Mouse (Mus musculus): ENCODE measurements around the gene Pcif1.
A peak's percentile ranks its signal among the peaks of the same experiment; 100 is the strongest.

Gene Pcif1

DNA sequence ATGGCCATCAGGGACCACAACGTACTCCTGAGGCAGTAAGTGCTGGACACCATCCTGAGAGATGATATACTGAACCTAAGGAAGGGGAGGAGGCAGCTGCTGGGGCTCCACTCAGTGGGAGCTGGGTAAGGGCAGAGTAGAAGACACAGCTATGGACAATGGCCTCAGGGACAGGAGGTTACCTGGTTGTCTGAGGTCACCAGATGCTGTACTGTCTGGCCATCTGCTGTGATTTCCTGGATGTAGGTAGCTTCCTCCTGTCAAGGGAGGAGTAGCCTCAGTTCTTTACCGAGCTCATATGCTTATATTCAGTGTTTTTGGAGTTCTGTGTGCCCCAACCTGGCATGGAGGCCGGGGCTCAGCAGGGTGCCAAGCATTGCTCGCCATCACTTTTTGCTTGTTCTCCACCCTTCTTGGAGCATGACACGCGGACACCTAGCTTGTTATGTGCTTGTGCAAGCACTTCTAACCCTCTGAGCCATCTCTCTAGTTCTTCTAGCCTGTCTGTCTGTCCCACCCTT is 13.7 kb downstream of the Pcif1 start:
- no peak for DNase-seq (ENCODE audit: low spot score in 2 of 2)

DNA sequence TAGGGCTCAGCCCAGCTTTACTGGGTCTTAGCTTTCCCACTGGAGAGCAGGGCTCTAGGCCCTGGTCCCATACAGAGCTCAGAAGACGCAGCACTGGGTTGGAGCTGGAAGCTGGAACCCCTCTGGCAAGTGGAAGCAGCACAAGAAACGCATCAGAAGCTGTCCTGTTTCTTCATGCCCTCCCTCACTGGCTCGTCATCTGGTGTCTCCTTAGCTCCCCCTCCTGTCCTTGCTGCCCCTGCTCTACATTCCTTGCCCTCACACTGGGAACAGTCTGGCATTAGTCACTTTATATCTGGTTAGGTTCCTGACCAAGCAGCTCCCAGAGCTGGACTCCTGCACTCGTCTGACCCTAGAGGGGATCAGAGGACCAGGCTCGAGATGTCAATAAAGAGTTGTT is 14.9 kb downstream of the Pcif1 start:
- no peak for DNase-seq (ENCODE audit: low spot score in 2 of 2)

DNA sequence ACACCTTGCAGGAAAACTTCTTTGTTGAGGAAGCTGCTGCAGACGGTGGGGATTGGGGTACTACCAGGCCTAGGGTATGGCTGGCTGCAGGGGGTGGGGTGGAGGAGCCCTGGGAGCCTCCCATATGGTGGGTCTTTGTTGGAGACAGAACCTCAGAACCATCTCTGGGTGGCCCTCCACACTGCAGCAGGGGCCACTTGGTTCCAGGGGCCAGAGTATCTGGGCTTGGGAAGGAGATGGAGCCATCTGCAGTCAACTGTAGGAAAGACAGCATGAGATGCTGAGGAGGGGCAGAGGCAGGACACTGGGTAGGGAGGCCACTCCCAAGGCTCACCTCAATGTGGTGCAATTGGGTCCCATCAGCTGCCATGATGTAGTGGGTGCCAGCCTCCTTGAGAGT is 15.5 kb downstream of the Pcif1 start:
- no peak for DNase-seq (ENCODE audit: low spot score in 2 of 2)

DNA sequence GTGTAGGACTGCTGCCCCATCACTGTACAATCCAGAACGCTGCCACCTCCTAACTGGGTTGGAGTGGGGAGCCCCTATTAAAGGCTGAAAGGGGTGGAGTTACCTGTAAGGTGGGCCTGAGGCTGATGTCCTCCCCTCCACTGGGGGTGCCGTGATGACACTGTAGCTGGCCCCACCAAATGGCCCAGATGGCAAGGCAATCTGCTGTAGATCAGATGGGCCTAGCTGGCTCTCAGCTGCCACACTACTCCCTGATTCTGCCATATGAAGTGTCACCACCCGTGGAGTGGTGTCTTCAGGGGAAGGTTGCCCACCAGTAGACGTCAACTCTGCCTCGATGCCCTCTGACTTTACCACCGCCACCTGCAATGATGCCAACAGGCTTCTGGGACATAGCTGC is 16.8 kb downstream of the Pcif1 start:
- DNase-seq (ENCODE audit: low spot score in 2 of 2): no peak

DNA sequence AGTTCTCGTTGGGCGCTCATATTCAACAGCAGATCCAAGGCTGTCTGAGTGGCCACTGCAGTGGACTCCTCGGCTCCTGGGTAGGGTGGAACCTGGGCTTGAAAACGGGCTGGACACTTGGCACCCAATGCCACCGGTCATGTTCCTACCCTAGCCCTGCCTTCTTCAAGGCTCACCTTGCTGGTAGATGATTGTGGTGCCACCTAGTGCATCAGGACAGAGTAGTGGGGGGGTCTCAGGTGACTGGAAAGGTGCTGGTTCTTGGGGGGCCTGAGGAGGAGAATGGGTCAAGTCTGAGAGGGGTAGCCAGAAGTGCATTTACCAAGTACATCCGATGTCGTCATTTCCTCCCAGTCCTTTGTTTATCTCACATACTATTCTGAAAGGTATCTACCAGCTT is 18.9 kb downstream of the Pcif1 start:
- no peak for DNase-seq (ENCODE audit: low spot score in 2 of 2)

DNA sequence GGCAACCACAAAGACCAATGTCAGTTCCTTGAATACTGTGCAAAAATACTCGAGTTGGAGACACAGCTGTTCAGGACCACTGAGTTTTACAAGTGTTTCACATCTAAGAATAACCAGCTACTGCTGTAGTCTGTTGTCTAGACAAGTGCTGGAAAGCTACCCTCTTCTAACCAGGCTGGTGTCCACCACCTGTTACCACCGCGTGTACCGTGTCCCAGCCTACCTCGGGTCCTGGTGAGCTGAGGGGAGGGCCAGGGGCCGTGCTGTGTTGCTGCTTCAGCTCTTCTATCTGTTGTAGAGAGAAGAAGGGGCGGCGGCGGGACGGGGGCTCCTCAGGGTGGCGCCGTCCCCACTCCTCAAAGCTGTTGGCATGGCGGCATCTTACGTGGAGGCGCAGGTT is 19.9 kb downstream of the Pcif1 start:
- no peak for DNase-seq (ENCODE audit: low spot score in 2 of 2)

DNA sequence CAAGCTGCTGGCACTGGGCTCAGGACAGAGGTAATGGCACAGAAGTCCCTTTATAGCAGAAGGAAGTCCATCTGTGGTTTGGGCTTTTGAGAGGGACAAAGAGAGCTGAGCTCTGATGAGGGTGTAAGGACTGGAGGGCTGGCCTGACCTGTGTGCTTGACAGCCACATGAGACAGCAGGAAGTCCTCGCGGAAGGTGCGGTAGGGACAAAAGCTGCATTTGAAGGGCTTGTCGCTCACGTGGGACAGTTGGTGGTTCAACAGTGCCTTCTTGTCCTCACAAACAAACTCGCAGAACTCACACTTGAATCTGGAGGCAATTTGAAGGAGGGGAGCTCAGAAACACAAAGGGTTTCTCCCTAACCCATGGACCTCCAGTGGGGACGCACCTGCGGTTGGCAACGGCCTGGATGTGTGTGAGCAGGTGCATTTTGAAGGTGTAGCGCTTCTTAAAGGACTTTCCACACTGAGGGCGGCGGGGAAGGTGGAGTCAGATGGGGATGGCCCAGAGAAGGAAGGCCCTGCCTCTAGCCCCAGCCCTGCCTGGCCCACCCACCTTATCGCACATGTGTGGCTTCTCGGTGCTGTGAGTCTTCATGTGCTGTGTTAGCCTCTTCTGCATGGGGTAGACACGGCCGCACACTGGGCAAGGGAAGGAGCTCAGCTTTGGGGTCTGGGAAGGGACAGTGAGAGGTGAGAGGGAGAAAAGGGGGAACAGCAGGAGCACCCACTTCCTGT is 20.8 kb downstream of the Pcif1 start:
- DNase-seq (ENCODE audit: low spot score in 2 of 2): no peak

DNA sequence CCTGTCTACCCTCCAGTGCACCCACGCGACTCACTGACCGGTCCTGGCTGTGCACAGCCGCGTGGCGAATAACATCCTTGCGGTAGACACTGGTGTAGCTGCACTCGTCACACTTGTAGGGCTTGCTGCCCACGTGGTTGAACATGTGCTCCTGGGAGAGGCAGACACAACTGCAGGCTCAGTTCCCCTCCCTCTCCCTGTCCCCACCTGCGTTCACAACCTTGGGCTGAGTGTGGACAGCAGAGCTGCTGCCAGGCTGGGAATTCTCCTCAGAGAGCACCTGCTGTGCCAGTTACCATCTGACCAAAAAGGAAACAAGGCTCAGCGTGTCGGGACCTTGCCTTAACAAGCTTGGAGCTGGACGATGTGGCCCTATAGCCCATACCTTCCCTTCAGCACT is 22.3 kb downstream of the Pcif1 start:
- no peak for DNase-seq (ENCODE audit: low spot score in 2 of 2)

DNA sequence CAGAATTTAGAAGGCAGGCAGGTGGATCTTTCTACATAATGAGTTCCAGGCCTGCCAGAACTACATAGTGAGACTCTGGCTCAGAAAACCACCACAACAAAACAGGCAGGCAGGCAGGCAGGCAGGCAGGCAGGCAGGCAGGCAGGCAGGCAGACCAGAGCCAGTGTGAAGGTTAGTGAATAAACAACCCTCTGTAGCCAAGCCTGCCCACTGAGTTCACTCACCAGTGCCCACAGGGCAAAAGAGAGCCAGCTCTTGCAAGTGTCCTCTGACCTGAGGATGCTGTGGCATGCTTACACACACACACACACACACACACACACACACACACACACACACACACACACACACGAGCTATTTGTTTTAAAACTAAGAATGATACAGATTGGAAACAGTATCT is 24.4 kb downstream of the Pcif1 start:
- no peak for DNase-seq (ENCODE audit: low spot score in 2 of 2)

DNA sequence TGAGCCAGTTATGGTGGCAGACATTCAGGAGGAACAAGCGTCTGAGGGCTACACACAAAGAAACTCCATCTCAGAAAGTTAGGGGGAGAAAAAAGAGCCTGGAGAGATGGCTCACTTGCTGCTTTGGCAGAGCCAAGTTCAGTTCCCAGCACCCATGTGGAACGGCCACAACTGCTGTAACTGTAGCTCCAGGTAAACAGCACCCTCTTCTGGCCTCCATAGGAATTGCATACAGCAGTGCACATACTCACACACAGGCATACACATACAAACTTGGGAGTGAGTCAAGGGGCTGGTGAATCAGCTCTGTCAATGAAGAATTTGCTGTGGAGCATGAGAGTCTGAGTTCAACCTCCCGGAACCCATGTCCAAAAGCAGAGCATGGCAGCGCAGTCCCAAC is 27.0 kb downstream of the Pcif1 start:
- DNase-seq (ENCODE audit: low spot score in 2 of 2): no peak

DNA sequence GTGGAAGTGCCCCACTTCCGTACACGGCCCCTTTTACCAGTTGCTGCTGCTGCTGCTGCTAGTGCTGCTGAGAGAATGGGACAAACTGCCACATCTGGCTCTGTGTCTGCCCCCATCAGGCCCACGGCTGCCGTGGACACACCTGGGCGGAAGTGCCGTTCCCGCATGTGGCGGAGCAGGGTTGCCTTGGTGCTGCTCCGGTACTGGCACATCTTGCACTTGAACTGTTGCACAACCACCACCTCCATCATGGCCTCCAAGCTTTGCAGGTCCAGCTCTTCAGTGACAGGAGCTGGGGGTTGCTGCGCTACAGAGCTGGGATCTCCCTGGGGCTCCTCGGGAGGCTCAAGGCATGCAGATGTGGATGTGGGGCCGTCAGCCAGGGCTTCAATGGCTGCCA is 28.4 kb downstream of the Pcif1 start:
- no peak for DNase-seq (ENCODE audit: low spot score in 2 of 2)

DNA sequence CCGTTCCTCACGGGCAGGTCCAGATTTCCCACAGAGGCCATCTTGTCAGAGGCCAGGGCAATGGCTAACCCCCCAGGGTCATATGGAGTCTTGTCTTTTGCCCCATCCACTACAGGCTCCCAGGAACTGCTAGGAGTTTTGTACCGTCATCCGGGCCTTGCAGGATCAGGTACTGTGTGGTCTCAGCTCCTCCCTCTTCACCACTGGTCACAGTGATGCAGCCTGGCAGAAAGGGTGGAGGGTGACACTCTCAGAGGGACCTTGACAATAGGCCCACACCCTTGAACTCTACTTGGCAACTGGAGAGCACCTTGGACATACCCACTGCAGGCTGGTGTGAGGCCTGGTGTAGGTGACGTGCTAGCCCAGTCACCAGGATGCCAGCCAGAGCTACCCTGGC is 28.9 kb downstream of the Pcif1 start:
- DNase-seq (ENCODE audit: low spot score in 2 of 2): no peak

DNA sequence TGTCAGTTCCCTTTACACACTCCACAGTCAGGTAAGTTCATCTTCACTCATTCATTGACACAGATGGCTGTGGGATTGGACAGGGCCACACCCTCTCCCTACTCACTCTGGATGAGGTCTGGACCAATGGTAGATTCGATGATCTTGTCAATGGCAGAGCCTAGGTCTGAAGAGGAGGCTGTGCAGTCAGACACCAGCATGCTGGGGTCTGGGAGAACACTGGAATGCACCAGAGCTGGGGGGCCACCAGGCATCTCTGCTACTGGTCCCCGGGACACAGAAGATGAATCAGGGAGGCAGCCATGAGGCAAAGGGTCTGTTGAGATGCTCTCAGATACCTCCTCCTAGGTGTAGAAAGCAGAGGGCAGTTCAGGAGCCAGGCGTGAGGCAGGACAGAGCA is 30.0 kb downstream of the Pcif1 start:
- no peak for DNase-seq (ENCODE audit: low spot score in 2 of 2)

DNA sequence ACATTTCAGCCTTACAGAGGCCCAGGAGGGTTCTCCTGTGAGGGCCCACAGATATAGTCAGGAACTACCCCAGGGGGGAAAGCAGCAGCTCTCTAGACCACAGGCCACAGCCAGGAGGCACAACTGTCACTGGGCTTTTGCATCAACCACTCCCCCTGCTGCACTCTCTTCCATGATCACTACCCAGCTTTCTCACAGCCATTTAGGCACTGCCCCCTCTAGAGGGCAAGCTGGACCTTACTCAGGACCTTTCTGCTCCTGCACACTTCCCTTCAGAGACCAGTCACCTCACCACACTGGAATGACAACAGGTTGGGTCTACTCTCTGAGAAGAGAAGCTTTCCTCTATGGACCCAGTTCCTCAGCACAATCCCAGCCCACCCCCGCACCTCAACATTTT is 30.4 kb downstream of the Pcif1 start:
- DNase-seq (ENCODE audit: low spot score in 2 of 2): peak; percentile 55 to 62

DNA sequence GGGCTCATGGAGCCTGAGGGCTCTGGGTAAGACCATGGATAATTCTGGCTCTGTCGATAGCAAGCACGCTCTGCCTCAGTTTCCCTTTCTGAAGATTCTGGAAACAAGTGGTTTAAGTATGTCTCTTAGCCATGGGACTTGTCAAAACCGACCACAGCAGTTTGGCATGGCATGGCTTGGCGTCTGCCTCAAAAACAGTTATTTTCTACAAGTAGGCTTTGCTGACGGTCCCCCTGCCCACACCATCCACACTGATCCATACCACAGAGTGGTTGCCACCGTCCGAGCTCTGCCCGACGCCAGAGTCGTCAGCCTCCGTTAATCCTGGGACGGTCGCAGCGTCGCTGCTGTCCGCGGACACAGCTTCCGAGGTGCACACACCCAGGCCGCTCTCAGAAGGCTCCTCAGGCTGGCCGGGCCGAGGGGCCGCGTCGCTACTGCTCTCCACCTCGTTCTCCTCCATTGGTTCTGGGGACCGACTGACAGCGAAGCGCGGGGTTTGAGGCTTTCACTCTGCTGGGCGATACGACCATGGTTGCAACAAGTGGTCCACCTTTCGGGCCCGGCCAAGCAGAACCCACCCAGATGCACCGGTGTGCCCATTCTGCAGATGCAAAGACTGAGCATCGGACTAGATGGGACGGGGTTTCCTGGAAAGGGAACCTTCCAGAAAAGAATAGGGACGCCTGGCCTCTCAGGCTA is 31.4 kb downstream of the Pcif1 start:
- no peak for DNase-seq (ENCODE audit: low spot score in 2 of 2)

DNA sequence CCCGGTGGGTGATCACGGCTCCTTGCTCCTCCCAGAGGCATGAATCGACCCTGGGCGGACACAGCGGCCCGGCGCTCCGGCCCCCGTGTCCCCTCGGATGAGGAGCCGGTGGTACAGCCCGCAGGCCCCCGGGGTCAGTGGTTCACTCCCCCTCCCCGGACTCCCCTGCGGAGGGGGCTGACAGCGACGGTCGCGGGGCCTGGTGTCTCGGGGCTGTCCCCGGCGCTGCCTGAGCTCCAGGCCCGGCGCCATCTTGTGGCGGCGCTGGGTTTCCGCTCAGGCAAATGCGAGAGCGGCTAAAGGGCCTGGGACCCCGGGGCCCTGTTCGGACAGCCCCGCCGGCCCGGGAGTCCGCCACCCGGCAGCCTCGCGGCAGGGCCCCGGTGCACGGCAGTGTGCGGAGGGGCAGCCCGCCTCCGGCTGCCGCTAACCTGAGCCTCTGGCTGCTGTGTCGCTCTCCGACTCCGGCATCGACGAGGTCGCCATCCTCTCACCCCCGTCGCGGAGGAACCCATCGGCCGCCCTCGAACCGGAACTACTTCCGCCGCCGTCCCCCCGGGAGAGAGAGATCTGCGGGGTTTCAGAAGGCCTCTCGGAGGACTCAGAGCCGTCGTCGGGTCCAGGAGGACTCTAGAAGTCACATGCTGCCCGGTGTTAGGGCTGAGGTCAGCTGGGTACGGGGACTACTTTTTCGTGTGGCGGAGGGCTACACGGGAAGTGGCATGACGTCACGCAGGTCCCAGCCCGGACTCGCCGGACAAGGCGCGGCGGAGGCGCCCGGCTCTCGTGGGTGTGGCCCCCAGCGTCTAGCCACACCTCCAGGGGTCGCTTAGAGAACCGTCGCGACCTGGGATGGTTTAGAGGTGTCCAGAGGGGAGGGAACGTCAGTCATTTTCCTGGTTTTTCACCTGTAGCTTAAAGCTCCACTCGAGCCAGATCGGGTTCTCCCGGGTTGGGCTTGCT is 32.3 kb downstream of the Pcif1 start, which contains the start of gene Zfp335:
Gene Zfp335 (minus strand): TSS at position 672 of the 963 bp plus-strand sequence.
- DNase-seq (ENCODE audit: low spot score in 2 of 2): peak; percentile 91 to 93

DNA sequence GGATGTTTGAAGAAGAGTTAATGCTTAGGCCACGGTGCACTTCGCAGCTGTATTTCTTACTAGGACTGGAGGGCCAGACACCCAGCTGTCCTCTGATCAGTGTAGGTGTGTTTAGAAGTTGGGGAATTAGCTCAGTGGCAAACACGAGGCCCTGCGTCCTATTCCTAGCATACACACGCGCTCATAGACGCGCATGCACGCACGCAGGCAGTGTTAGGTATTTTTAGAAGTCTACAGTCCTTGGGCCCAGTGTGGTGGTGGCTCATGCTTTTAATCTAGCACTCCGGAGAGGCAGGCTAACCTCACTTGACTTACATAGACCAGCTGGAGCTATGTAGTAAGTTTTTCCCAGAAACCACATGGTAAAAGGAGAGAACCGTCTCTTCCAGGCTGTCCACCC is 33.0 kb downstream of the Pcif1 start:
- DNase-seq (ENCODE audit: low spot score in 2 of 2): peak in 1 of 2 experiments; percentile 26

DNA sequence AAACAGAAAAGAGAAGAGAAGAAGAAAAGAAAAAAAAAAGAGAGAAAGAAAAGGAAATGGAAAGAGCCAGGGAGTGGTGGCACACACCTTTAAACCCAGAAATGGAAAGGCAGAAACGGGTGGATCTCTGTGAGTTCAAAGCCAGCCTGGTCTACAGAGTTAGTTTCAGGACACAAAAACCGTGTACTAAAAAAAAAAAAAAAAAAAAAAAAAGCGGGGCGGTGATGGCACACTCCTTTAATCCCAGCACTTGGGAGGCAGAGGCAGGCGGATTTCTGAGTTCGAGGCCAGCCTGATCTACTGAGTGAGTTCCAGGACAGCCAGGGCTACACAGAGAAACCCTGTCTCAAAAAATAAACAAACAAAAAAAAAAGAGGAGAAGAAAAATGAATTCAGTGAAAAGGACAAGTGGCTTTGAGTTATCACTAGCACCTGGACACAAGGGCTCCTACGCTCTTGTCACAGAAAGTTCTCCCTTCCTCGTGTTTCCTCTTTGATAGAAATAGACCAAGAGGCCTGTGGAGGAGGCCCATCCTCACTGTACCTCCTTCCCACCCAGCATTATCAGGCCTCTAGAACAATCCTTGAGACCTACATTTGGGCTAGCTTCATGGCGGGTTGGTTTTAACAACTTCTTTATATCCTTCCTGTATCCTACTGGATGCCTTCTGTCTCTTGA is 33.8 kb downstream of the Pcif1 start:
- no peak for DNase-seq (ENCODE audit: low spot score in 2 of 2)

DNA sequence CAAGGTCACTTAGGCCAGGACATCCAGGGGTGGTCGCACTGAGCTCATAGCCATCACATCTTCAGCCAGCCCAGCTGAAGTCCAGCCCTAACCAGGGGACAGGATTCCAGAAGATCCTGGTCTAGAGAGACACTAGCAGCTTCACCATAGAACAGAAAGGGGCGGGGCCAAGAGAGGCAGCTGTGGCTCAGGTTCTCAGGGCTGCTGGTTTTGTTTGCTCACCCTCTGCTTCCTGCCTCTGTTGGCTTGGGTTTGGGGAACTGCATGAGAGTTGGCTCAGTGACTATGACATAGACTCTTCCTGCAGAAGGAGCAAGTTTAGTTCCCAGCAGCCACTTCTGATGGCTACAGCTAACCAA is 34.3 kb downstream of the Pcif1 start:
- peak; percentile 92 to 94 for DNase-seq (ENCODE audit: low spot score in 2 of 2)

DNA sequence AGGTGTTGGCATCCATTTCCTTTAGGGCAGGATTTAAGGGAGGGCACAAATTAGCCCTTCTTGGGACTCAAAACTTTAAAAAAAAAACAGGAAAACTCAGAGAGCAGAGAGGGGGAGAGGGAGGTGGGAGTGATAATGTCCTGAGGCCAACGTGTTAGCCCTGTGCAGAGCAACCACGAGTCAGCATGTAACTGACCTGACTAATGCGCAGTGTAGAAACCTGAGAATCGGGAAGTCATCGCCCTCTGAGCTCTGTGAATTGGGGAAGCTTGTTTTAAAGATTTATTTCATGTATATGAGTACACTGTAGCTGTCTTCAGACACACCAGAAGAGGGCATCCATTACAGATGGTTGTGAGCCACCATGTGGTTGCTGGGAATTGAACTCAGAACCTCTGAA is 37.7 kb downstream of the Pcif1 start:
- no peak for DNase-seq (ENCODE audit: low spot score in 2 of 2)

DNA sequence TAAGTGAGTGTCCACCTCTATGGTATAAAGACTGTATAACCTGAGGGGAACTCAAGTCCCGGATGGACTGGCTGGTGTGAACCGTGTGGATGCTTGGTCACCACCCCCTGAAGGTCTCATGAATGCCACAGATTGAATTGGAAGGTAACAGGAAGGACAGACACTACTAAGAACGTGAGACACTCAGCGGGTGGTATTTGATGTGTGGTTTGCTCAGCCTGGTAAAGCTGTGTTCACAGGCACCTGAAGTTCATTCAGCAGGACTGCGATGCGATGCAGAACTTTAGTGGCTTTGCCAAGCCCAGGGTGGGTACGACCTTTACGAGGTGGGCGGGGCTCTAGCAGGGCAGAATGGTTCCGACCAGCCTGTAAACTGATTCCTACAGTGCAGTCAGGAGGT is 38.3 kb downstream of the Pcif1 start:
- DNase-seq (ENCODE audit: low spot score in 2 of 2): no peak

DNA sequence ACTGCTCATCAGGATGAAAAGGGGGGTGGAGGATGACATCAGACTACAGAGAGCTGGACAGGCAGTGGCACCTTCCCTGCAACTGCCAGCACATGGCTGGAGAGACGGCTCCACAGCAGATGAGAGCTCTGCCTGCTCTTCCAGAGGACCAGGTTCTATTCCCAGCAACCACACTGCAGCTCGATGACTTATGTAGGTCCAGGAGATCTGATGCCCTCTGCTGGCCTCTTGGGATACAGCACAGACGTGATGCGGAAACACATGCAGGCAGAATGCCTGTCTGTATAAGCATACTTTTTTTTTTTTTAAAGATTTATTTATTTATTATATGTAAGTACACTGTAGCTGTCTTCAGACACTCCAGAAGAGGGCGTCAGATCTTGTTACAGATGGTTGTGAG is 39.2 kb downstream of the Pcif1 start:
- DNase-seq (ENCODE audit: low spot score in 2 of 2): no peak

Data from spleen, postnatal 36 days (tissue).